Mouse (Mus musculus) stomach, postnatal 0 days (tissue): ENCODE data around the gene Rnase4.

Experiments used
- CTCF ChIP-seq: IDR thresholded peaks from 2 replicates; pipeline ENCODE4 v1.5.1; 2016; ENCODE audit warnings: antibody characterized with exemption, low read depth, mild to moderate bottlenecking, moderate library complexity
- EP300 ChIP-seq: optimal IDR thresholded peaks from 2 replicates; pipeline ENCODE3; 2016; ENCODE audit warnings: antibody characterized with exemption

DNA sequence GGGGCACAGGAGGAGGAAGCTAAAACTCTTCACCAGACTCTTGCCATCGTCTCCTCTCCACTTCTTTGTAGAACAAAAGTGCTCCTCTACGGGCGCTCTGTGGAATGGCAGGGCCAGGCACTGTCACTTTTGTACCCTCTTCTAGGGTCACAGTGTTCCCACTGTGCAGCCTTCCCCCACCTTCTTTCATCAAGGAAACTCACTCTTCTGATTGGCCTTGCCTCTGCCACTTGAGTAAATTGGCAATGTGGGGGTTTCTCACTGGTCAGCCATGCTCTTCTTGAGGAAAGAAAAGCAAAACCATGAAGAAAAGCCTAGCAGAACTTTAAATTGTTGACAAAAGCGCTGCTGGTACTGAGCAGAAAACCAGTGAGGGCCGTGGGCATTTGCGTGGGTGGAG lies 49.1 kb upstream of the Rnase4 start, which contains the start of gene Rnase9:
- TF ChIP-seq EP300, result no peak
- TF ChIP-seq CTCF, result no peak
